Mouse (Mus musculus): ENCODE measurements around the gene Rgcc. TPM values are rescaled to one million over a fixed set of nuclear protein-coding genes. Genes with fewer than 3 reads are reported as not detected.

The Rgcc gene
- polyA plus RNA-seq, 1 experiment from 2014 or later: 36.1 TPM

- no peak overlapping the region for H3K4me2 ChIP-seq
- no peak overlapping the region for H3K4me3 ChIP-seq (replicated peaks)
- WGBS: 83% methylated on average over 12 of the region's 12 CpGs
- H3K27me3 ChIP-seq (replicated peaks): no peaks in the 10 kb centered on the region
- H3K9me3 ChIP-seq (replicated peaks): no peaks in the 10 kb centered on the region
- H3K36me3 ChIP-seq: no peaks in the 10 kb centered on the region
- 0 out of 2 replicates have a peak overlapping the region, but pooled peaks have one; percentile 24 for H3K27ac ChIP-seq (replicated peaks)
- ATAC-seq (ENCODE audit: low FRiP score): no peak
- no peaks in the 10 kb centered on the region for H3K4me1 ChIP-seq
- no peak overlapping the region for H3K9ac ChIP-seq (replicated peaks)
These were observed 13.0 kb upstream of the Rgcc start for GRCm38 (mm10) chr14:79314245-79315010.

- Histone ChIP-seq H3K9ac (replicated peaks) (no peak overlapping the region), H3K4me3 (replicated peaks) (no peak overlapping the region), H3K4me2 (no peak overlapping the region), H3K4me1 (peaks cover 6% of the 10 kb centered on the region; the same call in 1 of the 2 replicates), H3K36me3 (no peaks in the 10 kb centered on the region), H3K9me3 (replicated peaks) (no peaks in the 10 kb centered on the region), H3K27ac (replicated peaks) (peak overlapping the region; percentile 24; the same call in 1 of the 2 replicates), H3K27me3 (replicated peaks) (no peaks in the 10 kb centered on the region)
- 0 out of 2 replicates have a peak, but pooled peaks have one; percentile 65 for ATAC-seq (ENCODE audit: low FRiP score)
- WGBS: 59% methylated on average over 8 of the region's 8 CpGs
These were observed 12.2 kb upstream of the Rgcc start for GRCm38 (mm10) chr14:79313439-79314175.

GRCm38 (mm10) chr14:79312719-79313118 is 11.3 kb upstream of the Rgcc start:
- H3K9me3 ChIP-seq (replicated peaks): no peaks in the 10 kb centered on the region
- H3K27ac ChIP-seq (replicated peaks): no peak overlapping the region
- H3K27me3 ChIP-seq (replicated peaks): no peaks in the 10 kb centered on the region
- no peak for ATAC-seq (ENCODE audit: low FRiP score)
- WGBS: 85% methylated on average over 4 of the region's 4 CpGs
- no peak overlapping the region for H3K4me3 ChIP-seq (replicated peaks)
- no peak overlapping the region for H3K9ac ChIP-seq (replicated peaks)
- H3K4me2 ChIP-seq: no peak overlapping the region
- H3K4me1 ChIP-seq: peaks cover 11% of the 10 kb centered on the region
- H3K36me3 ChIP-seq: no peaks in the 10 kb centered on the region

GRCm38 (mm10) chr14:79311918-79312454 is 10.5 kb upstream of the Rgcc start:
- ATAC-seq (ENCODE audit: low FRiP score): no peak

GRCm38 (mm10) chr14:79309115-79309514 is 7.7 kb upstream of the Rgcc start:
- peaks cover 11% of the 10 kb centered on the region for H3K4me1 ChIP-seq
- H3K9me3 ChIP-seq (replicated peaks): no peaks in the 10 kb centered on the region
- no peaks in the 10 kb centered on the region for H3K27me3 ChIP-seq (replicated peaks)
- H3K4me3 ChIP-seq (replicated peaks): no peak overlapping the region
- no peak overlapping the region for H3K27ac ChIP-seq (replicated peaks)
- no peak for ATAC-seq (ENCODE audit: low FRiP score)
- no peaks in the 10 kb centered on the region for H3K36me3 ChIP-seq
- 57% methylated on average over 4 of the region's 4 CpGs for WGBS
- no peak overlapping the region for H3K4me2 ChIP-seq
- no peak overlapping the region for H3K9ac ChIP-seq (replicated peaks)

More at GRCm38 (mm10) chr14:79311918-79312454, 10.5 kb upstream of the Rgcc start:
- Histone ChIP-seq H3K4me1 (peaks cover 11% of the 10 kb centered on the region), H3K4me3 (replicated peaks) (no peak overlapping the region), H3K9me3 (replicated peaks) (no peaks in the 10 kb centered on the region), H3K9ac (replicated peaks) (no peak overlapping the region), H3K27me3 (replicated peaks) (no peaks in the 10 kb centered on the region), H3K4me2 (no peak overlapping the region), H3K27ac (replicated peaks) (no peak overlapping the region), H3K36me3 (no peaks in the 10 kb centered on the region)
- WGBS: 33% methylated on average over 4 of the region's 4 CpGs

- Histone ChIP-seq H3K4me1 (peaks cover 11% of the 10 kb centered on the region), H3K4me2 (no peak overlapping the region), H3K9ac (replicated peaks) (no peak overlapping the region), H3K9me3 (replicated peaks) (no peaks in the 10 kb centered on the region), H3K27me3 (replicated peaks) (no peaks in the 10 kb centered on the region), H3K27ac (replicated peaks) (no peak overlapping the region), H3K4me3 (replicated peaks) (no peak overlapping the region), H3K36me3 (no peaks in the 10 kb centered on the region)
- ATAC-seq (ENCODE audit: low FRiP score): no peak
- WGBS: 14% methylated on average over 4 of the region's 4 CpGs
These were observed 6.9 kb upstream of the Rgcc start for GRCm38 (mm10) chr14:79308364-79308763.

- Histone ChIP-seq H3K4me3 (replicated peaks) (no peak overlapping the region), H3K9me3 (replicated peaks) (no peaks in the 10 kb centered on the region), H3K9ac (replicated peaks) (no peak overlapping the region), H3K27ac (replicated peaks) (no peak overlapping the region), H3K4me2 (no peak overlapping the region), H3K36me3 (no peaks in the 10 kb centered on the region), H3K27me3 (replicated peaks) (no peaks in the 10 kb centered on the region), H3K4me1 (peaks cover 11% of the 10 kb centered on the region)
- no peak for ATAC-seq (ENCODE audit: low FRiP score)
- 61% methylated on average over 5 of the region's 5 CpGs for WGBS
These were observed 6.5 kb upstream of the Rgcc start for GRCm38 (mm10) chr14:79307908-79308307.

GRCm38 (mm10) chr14:79307138-79307537 is 5.7 kb upstream of the Rgcc start:
- H3K9me3 ChIP-seq (replicated peaks): no peaks in the 10 kb centered on the region
- no peaks in the 10 kb centered on the region for H3K36me3 ChIP-seq
- no peak for ATAC-seq (ENCODE audit: low FRiP score)
- no peak overlapping the region for H3K9ac ChIP-seq (replicated peaks)
- no peaks in the 10 kb centered on the region for H3K27me3 ChIP-seq (replicated peaks)
- peaks cover 11% of the 10 kb centered on the region for H3K4me1 ChIP-seq
- H3K27ac ChIP-seq (replicated peaks): no peak overlapping the region
- no peak overlapping the region for H3K4me2 ChIP-seq
- 87% methylated on average over 7 of the region's 7 CpGs for WGBS
- H3K4me3 ChIP-seq (replicated peaks): no peak overlapping the region

GRCm38 (mm10) chr14:79304873-79305464 is 3.5 kb upstream of the Rgcc start:
- H3K4me2 ChIP-seq: no peak overlapping the region
- no peak overlapping the region for H3K27ac ChIP-seq (replicated peaks)
- ATAC-seq (ENCODE audit: low FRiP score): no peak
- H3K27me3 ChIP-seq (replicated peaks): 0 out of 2 replicates have a peak, but pooled peaks cover 6% of the 10 kb centered on the region
- no peaks in the 10 kb centered on the region for H3K9me3 ChIP-seq (replicated peaks)
- no peak overlapping the region for H3K4me3 ChIP-seq (replicated peaks)
- H3K36me3 ChIP-seq: no peaks in the 10 kb centered on the region
- WGBS: 90% methylated on average over 6 of the region's 6 CpGs
- H3K4me1 ChIP-seq: peaks cover 29% of the 10 kb centered on the region
- no peak overlapping the region for H3K9ac ChIP-seq (replicated peaks)

- H3K9ac ChIP-seq (replicated peaks): no peak overlapping the region
- WGBS: 71% methylated on average over 2 of the region's 2 CpGs
- H3K36me3 ChIP-seq: no peaks in the 10 kb centered on the region
- ATAC-seq (ENCODE audit: low FRiP score): no peak
- peaks cover 15% of the 10 kb centered on the region; the same call in 1 of the 2 replicates for H3K27me3 ChIP-seq (replicated peaks)
- H3K4me2 ChIP-seq: no peak overlapping the region
- no peaks in the 10 kb centered on the region for H3K9me3 ChIP-seq (replicated peaks)
- no peak overlapping the region for H3K27ac ChIP-seq (replicated peaks)
- H3K4me1 ChIP-seq: peaks cover 21% of the 10 kb centered on the region
- H3K4me3 ChIP-seq (replicated peaks): no peak overlapping the region
These were observed 1.7 kb upstream of the Rgcc start for GRCm38 (mm10) chr14:79303150-79303549.

- peak; percentile 68 for ATAC-seq (ENCODE audit: low FRiP score)
- no peaks in the 10 kb centered on the region for H3K36me3 ChIP-seq
- under 1% methylated on average over 52 of the region's 52 CpGs for WGBS
- no peaks in the 10 kb centered on the region for H3K9me3 ChIP-seq (replicated peaks)
- peaks cover 15% of the 10 kb centered on the region; the same call in 1 of the 2 replicates for H3K27me3 ChIP-seq (replicated peaks)
- H3K27ac ChIP-seq (replicated peaks): no peak overlapping the region
- peaks cover 20% of the 10 kb centered on the region for H3K4me1 ChIP-seq
- H3K4me3 ChIP-seq (replicated peaks): peak overlapping the region; percentile 56
- H3K9ac ChIP-seq (replicated peaks): peak overlapping the region; percentile 47
- H3K4me2 ChIP-seq: peak overlapping the region; percentile 100
These were observed 649 bp downstream of the Rgcc start for GRCm38 (mm10) chr14:79300641-79301350.
